Comparison of ENCODE assay signal across 12 mouse cellular contexts in genomic region chr16:77760926-77761347, GRCm38 (mm10).
DNase-seq lines count a peak whose midpoint lies in the region; ATAC-seq and TF ChIP-seq lines count a peak whose summit lies in the region.
"Had no signal": no experiment of that assay in that cellular context is flagged by ENCODE, and none has a peak within 500 bp of the region (broad histone marks: within the 10 kb centered on the region; RNA-seq: fewer than 3 reads in every experiment).

No protein-coding gene starts in this region.

- no peak overlapping the region for H3K4me3 ChIP-seq in forebrain, embryonic 13.5 days
- no peak overlapping the region for H3K4me3 ChIP-seq in forebrain, embryonic 11.5 days (ENCODE audit: low read depth, low read length)
- no peak overlapping the region for H3K4me3 ChIP-seq in lung, embryonic 15.5 days
- no peak overlapping the region for H3K4me3 ChIP-seq in embryonic facial prominence, embryonic 10.5 days
- no peak overlapping the region for H3K4me3 ChIP-seq in liver, postnatal 0 days (ENCODE audit: low read depth, low read length)
- H3K4me3 ChIP-seq: embryonic facial prominence, embryonic 13.5 days; limb, embryonic 15.5 days; myocyte had no signal

- no peak overlapping the region for H3K4me2 ChIP-seq in forebrain, embryonic 13.5 days
- H3K4me2 ChIP-seq in forebrain, embryonic 11.5 days (ENCODE audit: low read depth, low read length, severe bottlenecking), result no peak overlapping the region
- no peak overlapping the region for H3K4me2 ChIP-seq in lung, embryonic 15.5 days
- H3K4me2 ChIP-seq in liver, postnatal 0 days (ENCODE audit: low read depth, low read length), result no peak overlapping the region
- H3K4me2 ChIP-seq: embryonic facial prominence, embryonic 13.5 days; limb, embryonic 15.5 days had no signal

- TF ChIP-seq CTCF in liver, postnatal 0 days (IDR thresholded peaks at IDR 0.05; ENCODE audit: low read depth), result no peak

- H3K27me3 ChIP-seq in forebrain, embryonic 13.5 days, result no peaks in the 10 kb centered on the region
- H3K27me3 ChIP-seq in forebrain, embryonic 11.5 days (ENCODE audit: control insufficient read depth, insufficient read depth, low read length), result no peaks in the 10 kb centered on the region
- no peaks in the 10 kb centered on the region for H3K27me3 ChIP-seq in lung, embryonic 15.5 days
- no peaks in the 10 kb centered on the region for H3K27me3 ChIP-seq in embryonic facial prominence, embryonic 10.5 days (replicated peaks; ENCODE audit: low read depth, poor library complexity, severe bottlenecking)
- H3K27me3 ChIP-seq in liver, postnatal 0 days (ENCODE audit: insufficient read depth, low read length), result no peaks in the 10 kb centered on the region
- H3K27me3 ChIP-seq: embryonic facial prominence, embryonic 13.5 days; limb, embryonic 15.5 days had no signal

- H3K9ac ChIP-seq in forebrain, embryonic 13.5 days, result no peak overlapping the region
- H3K9ac ChIP-seq in forebrain, embryonic 11.5 days (ENCODE audit: low read length), result no peak overlapping the region
- H3K9ac ChIP-seq in lung, embryonic 15.5 days, result no peak overlapping the region
- no peak overlapping the region for H3K9ac ChIP-seq in liver, postnatal 0 days (replicated peaks)
- H3K9ac ChIP-seq: embryonic facial prominence, embryonic 13.5 days; limb, embryonic 15.5 days had no signal

- H3K27ac ChIP-seq in forebrain, embryonic 13.5 days, result peak overlapping the region; percentile 68
- H3K27ac ChIP-seq in forebrain, embryonic 11.5 days (ENCODE audit: low read depth, low read length), result no peak overlapping the region
- no peak overlapping the region for H3K27ac ChIP-seq in lung, embryonic 15.5 days
- H3K27ac ChIP-seq in embryonic facial prominence, embryonic 10.5 days (replicated peaks), result no peak overlapping the region
- H3K27ac ChIP-seq in liver, postnatal 0 days (ENCODE audit: low read depth), result no peak overlapping the region
- H3K27ac ChIP-seq: embryonic facial prominence, embryonic 13.5 days had no signal

- peaks cover 18% of the 10 kb centered on the region for H3K4me1 ChIP-seq in forebrain, embryonic 13.5 days
- H3K4me1 ChIP-seq in forebrain, embryonic 11.5 days (replicated peaks; ENCODE audit: control insufficient read depth, insufficient read depth, low read length), result no peaks in the 10 kb centered on the region
- H3K4me1 ChIP-seq in lung, embryonic 15.5 days, result 0 out of 2 replicates have a peak, but pooled peaks cover 5% of the 10 kb centered on the region
- no peaks in the 10 kb centered on the region for H3K4me1 ChIP-seq in embryonic facial prominence, embryonic 10.5 days
- H3K4me1 ChIP-seq in liver, postnatal 0 days (ENCODE audit: insufficient read depth), result no peaks in the 10 kb centered on the region
- H3K4me1 ChIP-seq: embryonic facial prominence, embryonic 13.5 days; limb, embryonic 15.5 days had no signal

- H3K9me3 ChIP-seq in forebrain, embryonic 13.5 days (replicated peaks), result no peaks in the 10 kb centered on the region
- H3K9me3 ChIP-seq in forebrain, embryonic 11.5 days (ENCODE audit: control insufficient read depth, low read length), result no peaks in the 10 kb centered on the region
- no peaks in the 10 kb centered on the region for H3K9me3 ChIP-seq in lung, embryonic 15.5 days
- H3K9me3 ChIP-seq in embryonic facial prominence, embryonic 10.5 days, result no peaks in the 10 kb centered on the region
- no peaks in the 10 kb centered on the region for H3K9me3 ChIP-seq in liver, postnatal 0 days (ENCODE audit: low read length)
- H3K9me3 ChIP-seq: embryonic facial prominence, embryonic 13.5 days; limb, embryonic 15.5 days had no signal

- H3K36me3 ChIP-seq in forebrain, embryonic 13.5 days (ENCODE audit: poor library complexity, severe bottlenecking), result no peaks in the 10 kb centered on the region
- H3K36me3 ChIP-seq in forebrain, embryonic 11.5 days (ENCODE audit: control insufficient read depth, insufficient read depth, low read length), result no peaks in the 10 kb centered on the region
- H3K36me3 ChIP-seq in lung, embryonic 15.5 days, result no peaks in the 10 kb centered on the region
- no peaks in the 10 kb centered on the region for H3K36me3 ChIP-seq in embryonic facial prominence, embryonic 10.5 days (replicated peaks)
- no peaks in the 10 kb centered on the region for H3K36me3 ChIP-seq in liver, postnatal 0 days (replicated peaks; ENCODE audit: insufficient read depth, low read length)
- H3K36me3 ChIP-seq: embryonic facial prominence, embryonic 13.5 days; limb, embryonic 15.5 days had no signal

- peak; percentile 56 for ATAC-seq in forebrain, embryonic 13.5 days
- no peak for ATAC-seq in forebrain, embryonic 11.5 days (replicated peaks; ENCODE audit: low FRiP score)
- ATAC-seq in lung, embryonic 15.5 days (ENCODE audit: borderline replicate concordance, extremely low read depth, low FRiP score, low TSS enrichment), result peak; percentile 55
- no peak for ATAC-seq in liver, postnatal 0 days

- no peak for TF ChIP-seq EP300 in liver, postnatal 0 days (IDR thresholded peaks at IDR 0.05; ENCODE audit: low read depth)

- 59% methylated on average over 4 of the region's 4 CpGs for WGBS in forebrain, embryonic 13.5 days
- 86% methylated on average over 4 of the region's 4 CpGs for WGBS in forebrain, embryonic 11.5 days
- WGBS in lung, embryonic 15.5 days, result 37% methylated on average over 4 of the region's 4 CpGs
- 84% methylated on average over 4 of the region's 4 CpGs for WGBS in embryonic facial prominence, embryonic 10.5 days
- WGBS in liver, postnatal 0 days (ENCODE audit: insufficient replicate concordance), result 77% methylated on average over 4 of the region's 4 CpGs

- DNase-seq in forebrain, embryonic 11.5 days (ENCODE audit: low spot score), result no peak
- DNase-seq in lung, adult 18-20 months, result no peak
- peak; percentile 52 for DNase-seq in fat pad, adult 2 months (ENCODE audit: extremely low read depth, low read depth, low spot score)
- peak; percentile 7 to 40 for DNase-seq in lung, postnatal 4 days
- DNase-seq in embryonic facial prominence, embryonic 10.5 days (ENCODE audit: low spot score), result no peak
- no peak for DNase-seq in liver, postnatal 0 days
- DNase-seq: kidney, adult 18-20 months had no signal

Comparison
In these comparisons a context has a peak if more than half of its experiments do, and no peak if none do; other contexts are left out.
1. ATAC-seq: peak in forebrain, embryonic 13.5 days (single experiment) and lung, embryonic 15.5 days (single experiment); none in forebrain, embryonic 11.5 days (single experiment) and liver, postnatal 0 days (single experiment).
2. DNase-seq: peak in fat pad, adult 2 months (single experiment) and lung, postnatal 4 days (2 of 2); none in forebrain, embryonic 11.5 days (single experiment), lung, adult 18-20 months (0 of 2), embryonic facial prominence, embryonic 10.5 days (single experiment) and liver, postnatal 0 days (single experiment).